Mouse (Mus musculus) ZHBTc4 (cell line): ENCODE results near the gene Prkag2.
A peak's percentile ranks its signal among the peaks of the same experiment; 100 is the strongest.

Source experiments
- DNase-seq: peaks from one replicate; pipeline ENCODE4 v3.0.0-alpha.2; 2011; ENCODE audit warnings: low read depth, low spot score

Prkag2 gene

GRCm38 (mm10) chr5:24995576-24996100 lies 104.8 kb downstream of the Prkag2 start:
- DNase-seq = peak; percentile 64

- no peak for DNase-seq
These were observed 107.3 kb downstream of the Prkag2 start for GRCm38 (mm10) chr5:24993190-24993589.

DNA sequence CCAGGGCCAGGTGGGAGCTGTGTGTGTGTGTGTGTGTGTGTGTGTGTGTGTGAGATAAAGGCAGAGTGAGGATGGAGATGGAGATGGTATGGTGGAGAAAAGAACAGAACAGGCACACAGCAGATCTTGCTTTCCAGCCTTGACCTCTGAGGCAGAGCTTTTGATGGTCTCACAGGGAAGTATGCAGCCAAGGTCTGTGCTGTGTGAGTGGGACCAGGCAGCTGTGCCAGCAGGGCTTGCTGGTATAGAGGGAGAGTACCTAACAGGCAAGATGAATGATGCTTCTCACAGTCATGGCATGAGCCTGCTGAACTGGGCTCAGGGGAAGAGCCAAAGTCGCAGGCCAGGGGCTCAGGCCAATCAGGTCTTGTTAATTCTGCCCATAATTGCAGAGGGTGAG lies 108.9 kb downstream of the Prkag2 start:
- no peak for DNase-seq

- DNase-seq = no peak
These were observed 110.0 kb downstream of the Prkag2 start for GRCm38 (mm10) chr5:24990460-24990859.

GRCm38 (mm10) chr5:24989683-24990082 lies 110.8 kb downstream of the Prkag2 start:
- DNase-seq = no peak

GRCm38 (mm10) chr5:24986956-24987355 lies 113.5 kb downstream of the Prkag2 start:
- DNase-seq = no peak

DNA sequence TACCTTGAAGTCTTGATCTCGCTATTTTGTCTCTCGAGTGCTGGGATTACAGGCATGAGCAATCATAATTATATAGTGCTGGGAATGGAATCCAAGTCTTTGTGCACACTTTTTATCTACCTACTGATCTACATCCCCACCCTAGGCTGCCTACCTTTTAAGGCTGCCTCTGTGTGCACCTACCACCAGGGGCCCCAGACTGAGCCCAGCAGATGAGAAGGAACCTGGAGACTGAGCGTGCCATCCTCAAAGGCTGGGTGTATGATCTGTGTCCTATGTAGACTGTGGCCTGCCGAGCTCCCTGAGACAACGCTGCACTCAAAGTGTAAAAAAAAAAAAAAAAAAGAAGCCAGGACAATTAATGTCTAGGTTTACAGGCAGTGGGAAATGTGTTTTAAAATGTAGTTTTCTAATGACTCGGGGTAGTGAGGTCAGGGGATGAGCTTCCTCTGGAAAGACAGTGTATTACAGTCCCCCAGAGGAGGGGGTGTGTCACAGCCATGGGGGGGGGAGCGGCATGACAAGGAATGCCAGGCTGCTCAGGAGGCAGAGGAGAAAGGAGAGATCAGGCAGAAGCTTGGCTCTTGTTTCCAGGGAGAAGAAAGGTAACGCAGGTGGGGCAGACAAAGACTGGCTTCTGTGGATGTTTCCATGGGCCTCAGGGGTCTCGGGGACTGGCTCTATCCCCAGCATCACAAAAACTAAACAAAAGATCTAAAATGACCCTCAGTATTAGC lies 114.1 kb downstream of the Prkag2 start:
- DNase-seq = no peak

DNA sequence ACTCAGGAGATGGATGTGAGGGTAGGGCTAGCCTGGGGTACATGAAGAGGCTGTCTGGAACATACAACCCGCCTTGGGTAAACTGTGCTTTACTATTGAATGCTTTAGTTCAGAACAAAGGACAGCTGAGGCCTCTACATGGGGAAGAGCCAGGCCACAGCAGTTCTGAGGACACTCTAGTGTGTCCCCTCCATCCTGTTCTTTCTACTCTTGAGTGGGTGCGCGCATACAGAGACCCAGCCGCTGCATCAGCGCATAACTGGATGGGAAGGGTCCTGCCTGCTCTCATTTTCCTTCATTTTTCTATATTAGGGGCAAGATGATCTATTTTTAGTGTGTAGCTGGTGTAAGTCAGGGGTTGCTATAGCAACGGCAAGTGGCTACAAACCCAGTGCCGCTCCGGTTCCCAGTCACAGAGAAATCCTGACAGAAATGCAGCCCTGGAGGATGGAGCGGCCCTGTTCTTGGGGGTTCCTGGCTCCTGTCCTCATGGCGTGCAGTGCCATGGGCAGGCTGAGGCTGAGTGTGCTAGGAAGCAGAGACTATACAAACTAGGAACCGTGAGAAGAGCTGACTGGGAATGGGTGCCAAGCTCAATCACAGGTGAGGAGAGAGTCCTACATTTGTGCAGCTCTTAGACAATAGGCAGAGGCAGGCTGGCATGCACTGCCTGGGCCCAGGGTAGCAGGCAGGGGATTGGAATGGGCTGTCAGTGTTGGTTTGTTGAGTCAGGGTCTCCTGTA lies 114.8 kb downstream of the Prkag2 start:
- DNase-seq = no peak

GRCm38 (mm10) chr5:24984157-24984556 lies 116.3 kb downstream of the Prkag2 start:
- no peak for DNase-seq

DNA sequence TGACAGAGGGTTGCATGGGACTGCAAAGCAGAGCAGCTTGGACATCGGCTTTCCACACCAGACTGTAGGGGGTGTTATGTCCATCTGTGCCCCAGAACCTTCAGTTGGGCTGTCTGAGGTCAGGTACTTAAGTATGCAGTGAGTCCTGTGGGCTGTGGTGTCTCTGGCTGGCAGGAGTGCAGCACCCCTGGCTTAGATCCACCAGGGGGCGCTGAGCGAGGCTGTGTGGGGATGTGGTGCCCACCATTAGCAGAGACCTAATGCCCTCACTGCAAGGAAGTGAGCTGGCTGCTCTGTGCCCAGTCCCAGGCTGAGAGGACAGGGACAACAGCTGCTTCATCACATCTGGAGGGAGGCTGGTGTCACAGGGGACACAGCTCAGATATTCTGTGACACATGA lies 116.9 kb downstream of the Prkag2 start:
- peak; percentile 67 for DNase-seq

- DNase-seq = no peak
These were observed 118.2 kb downstream of the Prkag2 start for GRCm38 (mm10) chr5:24982258-24982657.

DNA sequence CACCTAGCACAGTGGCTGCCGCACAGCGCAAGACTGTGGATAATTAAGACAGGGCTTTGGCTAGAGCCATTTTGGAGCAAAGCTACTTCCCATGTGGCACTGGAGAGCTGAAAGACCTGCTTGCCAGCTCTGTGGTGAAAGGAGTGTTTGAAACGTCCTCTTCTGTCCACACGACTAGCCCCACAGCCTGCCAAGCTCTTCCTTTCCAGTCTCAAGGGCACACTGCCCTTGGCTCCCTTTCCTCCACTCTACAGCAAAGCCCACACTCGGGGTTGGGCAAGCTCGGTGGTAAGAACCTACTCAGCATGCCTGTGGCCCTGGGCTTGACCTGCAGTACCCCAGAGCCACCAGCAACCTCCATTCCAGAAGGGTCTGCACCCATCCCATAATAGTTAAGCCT lies 118.7 kb downstream of the Prkag2 start:
- DNase-seq = peak; percentile 54

DNA sequence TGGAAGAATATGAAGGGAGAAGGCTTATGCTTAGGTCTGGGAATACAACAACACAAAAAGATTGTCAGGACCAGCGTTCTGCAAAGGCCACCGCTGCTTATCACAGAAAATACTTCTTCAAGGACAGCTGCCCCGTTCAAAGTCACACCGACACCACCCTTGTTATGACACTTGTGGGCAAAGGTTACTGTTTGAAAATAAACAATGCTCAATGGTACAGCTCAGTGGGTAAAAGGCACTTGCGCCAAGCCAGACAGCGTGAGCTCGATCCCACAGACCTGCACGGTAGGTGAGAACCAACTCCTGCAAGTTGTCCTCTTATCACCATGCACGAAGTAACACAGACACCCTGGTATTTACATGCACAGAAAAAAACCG lies 120.5 kb downstream of the Prkag2 start:
- no peak for DNase-seq

- DNase-seq = no peak
These were observed 121.0 kb downstream of the Prkag2 start for GRCm38 (mm10) chr5:24979312-24979967.

- DNase-seq = peak; percentile 34
These were observed 123.5 kb downstream of the Prkag2 start for GRCm38 (mm10) chr5:24976907-24977306.

GRCm38 (mm10) chr5:24976236-24976635 lies 124.2 kb downstream of the Prkag2 start:
- DNase-seq = no peak

DNA sequence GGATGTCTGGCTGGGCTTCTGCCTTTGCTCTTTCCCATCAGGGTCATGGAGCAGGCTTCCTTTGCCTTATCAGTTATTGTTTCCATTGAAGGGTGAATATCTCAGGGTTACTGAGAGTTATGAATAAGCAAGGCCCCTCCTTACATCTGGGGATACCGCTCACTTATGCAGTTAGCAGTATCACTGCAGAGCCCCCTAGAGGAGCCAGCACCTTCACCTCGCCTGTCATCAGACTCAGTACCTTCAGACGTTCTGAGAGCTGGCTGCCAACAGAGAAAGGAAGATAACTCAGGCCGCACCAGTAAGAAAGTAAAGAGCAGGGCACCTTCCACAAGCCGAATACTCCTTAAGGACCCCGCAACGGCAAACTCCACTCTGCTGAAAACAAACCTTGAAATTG lies 125.3 kb downstream of the Prkag2 start:
- no peak for DNase-seq

GRCm38 (mm10) chr5:24973672-24974225 lies 126.7 kb downstream of the Prkag2 start:
- DNase-seq = no peak

DNA sequence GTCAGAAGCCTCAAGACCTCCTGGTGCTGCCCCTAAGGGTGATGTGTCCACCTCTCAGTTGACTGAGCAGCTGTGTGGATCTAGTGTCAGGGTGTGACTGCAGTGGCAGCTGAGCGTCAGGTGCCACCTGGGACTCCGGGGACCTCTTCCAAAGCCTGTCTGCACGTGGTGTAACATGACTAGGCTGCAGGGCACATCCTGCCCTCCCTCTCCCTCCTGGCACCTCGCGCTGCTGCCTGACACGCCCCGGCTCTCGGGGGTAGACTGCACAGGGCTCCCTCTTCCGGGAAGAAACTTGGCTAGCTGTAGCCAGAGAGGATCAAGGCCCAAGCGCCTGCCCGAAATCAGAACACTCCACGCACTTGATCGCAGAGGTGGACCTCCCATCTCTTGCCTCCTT lies 127.2 kb downstream of the Prkag2 start:
- no peak for DNase-seq

- no peak for DNase-seq
These were observed 129.7 kb downstream of the Prkag2 start for GRCm38 (mm10) chr5:24970552-24971275.

- DNase-seq = no peak
These were observed 131.1 kb downstream of the Prkag2 start for GRCm38 (mm10) chr5:24969241-24969880.
